Mouse (Mus musculus) left cerebral cortex, adult 11 months (tissue): Measurements from ENCODE around the gene Pla2g3.

Experiments
- DNase-seq: peaks from one replicate; pipeline ENCODE4 v3.0.0; 2022; ENCODE audit warnings: low spot score

Pla2g3 gene

GRCm38 (mm10) chr11:3519756-3520398 is 31.8 kb downstream of the Pla2g3 start:
- DNase-seq, result no peak

DNA sequence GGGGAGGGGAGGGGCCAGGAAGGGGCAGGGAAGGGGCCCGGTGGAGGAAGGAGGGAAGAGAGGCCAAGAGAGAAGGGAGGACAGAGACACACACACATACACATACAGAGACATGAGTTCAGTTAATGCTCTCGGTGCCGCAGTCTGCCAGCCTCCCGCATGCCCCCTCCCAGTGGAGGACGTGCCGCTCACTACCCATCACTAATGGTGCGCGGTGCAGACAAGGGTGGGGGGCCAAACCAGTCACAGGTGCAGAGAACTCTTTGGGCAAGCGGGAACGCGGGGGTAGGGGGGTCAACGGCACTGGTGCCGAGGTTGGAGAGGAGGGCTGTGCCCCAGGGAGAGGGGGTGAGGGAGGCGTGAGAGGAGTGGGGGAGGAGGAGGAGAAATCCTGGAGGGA is 32.8 kb downstream of the Pla2g3 start:
- no peak for DNase-seq

GRCm38 (mm10) chr11:3521339-3522224 is 33.5 kb downstream of the Pla2g3 start:
- DNase-seq, result no peak

DNA sequence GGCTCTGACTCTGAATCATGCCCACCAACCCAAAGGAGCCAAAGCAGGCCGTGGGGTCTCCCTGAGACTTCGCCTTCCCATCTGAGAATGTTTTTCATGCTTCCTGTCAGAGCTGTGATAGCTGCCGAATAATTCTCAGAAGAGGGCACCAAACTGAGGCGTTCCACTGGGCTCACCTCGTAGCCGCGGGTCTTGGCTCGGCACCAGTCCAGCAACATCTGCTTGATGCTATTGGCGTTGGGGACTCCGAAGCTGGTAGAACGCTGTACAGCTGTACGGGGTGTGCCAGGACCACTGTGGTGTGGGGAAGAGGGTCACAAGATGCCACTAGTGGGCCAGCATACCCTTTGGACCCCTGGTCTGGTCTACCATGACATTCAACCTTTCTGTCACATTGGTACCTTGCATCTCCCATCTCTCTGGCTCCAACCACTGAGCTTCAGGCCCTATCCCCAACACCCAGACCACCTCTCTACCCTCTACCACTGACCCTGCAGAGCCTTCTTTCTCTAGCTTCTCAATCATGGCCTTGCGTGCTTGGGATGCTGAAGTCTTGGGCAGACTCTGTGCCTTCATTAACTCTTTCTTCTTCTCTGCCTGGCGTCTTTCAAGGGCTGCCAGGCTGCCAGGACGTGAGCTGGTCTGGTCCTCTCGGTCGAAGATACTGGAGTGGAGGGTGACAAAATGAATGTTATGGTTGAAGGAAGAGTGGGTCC is 34.4 kb downstream of the Pla2g3 start:
- no peak for DNase-seq

DNA sequence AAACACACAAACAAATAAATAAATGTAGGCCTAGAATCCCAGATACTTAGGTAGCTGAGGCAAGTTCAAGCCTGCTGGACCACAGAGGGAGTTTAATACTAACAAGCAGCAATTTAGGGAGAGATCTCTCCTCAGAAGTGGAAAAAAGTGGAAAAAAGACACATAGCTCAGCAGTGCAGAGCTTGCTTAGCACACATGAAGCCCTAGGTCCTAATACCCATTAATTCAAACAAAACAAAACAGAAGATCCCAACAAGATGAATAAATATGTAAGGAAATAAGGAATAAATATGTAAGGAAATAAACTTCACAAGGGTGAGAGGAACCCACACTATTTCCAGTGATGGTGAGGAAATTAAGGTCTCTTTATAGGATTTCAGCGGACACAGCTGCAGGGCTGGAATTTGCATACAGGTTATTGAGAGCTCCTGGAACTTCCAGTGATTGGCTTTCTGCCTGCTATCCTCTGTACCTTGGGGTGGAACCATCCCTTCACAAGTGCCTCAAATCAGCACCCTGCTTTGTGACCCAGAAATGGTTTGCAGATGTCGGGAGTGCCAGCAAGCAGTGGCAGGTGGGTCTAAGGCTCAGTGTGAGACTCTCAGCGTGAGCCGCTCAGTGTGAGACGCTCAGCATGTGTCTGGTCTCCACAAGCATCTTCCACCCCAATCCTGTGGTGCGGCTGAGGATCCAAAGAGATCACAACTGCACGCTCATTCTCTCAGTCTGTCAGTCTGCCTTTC is 35.9 kb downstream of the Pla2g3 start:
- no peak for DNase-seq

GRCm38 (mm10) chr11:3525560-3525959 is 37.5 kb downstream of the Pla2g3 start:
- no peak for DNase-seq

DNA sequence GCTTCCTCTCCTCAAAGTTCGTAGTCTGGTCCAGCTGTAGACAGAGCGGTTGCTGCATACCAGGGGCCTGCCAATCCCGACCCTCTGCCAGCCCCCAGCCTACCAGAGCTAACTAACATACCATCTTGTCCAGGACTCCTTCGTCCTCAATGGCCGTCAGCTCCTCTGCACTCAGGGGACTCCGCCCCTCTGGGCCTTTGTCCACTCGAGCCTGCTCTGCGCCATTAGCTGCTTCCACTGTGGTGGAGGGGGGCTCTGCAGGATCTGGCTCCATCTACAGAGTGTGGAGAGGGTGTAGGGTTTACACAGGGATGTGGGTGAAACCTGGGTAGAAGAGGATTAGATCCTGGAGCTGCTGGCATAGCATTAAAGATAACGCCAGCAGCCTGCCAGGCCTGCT is 38.1 kb downstream of the Pla2g3 start:
- no peak for DNase-seq

GRCm38 (mm10) chr11:3526979-3527738 is 39.1 kb downstream of the Pla2g3 start:
- no peak for DNase-seq

DNA sequence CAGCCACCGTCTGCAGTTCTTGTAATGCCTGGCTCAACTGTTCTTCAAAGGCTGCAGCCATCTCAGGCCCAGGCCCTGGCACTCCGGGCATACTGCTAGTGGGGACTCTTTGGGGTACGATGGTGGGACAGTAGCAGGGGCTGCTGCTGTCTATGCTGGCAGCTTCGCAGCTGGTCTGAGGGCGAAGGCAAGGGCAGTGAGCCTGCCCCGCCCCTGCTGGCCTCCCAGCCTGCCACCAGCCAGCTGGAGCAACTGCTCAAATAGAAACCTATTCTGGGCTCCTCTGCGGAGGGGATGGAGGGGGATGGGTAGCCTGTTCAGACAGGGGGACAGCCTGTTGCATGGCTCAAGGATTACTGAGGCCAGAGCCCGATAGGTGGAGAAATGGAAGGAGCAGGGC is 39.7 kb downstream of the Pla2g3 start:
- no peak for DNase-seq

GRCm38 (mm10) chr11:3528208-3528607 is 40.1 kb downstream of the Pla2g3 start:
- no peak for DNase-seq

DNA sequence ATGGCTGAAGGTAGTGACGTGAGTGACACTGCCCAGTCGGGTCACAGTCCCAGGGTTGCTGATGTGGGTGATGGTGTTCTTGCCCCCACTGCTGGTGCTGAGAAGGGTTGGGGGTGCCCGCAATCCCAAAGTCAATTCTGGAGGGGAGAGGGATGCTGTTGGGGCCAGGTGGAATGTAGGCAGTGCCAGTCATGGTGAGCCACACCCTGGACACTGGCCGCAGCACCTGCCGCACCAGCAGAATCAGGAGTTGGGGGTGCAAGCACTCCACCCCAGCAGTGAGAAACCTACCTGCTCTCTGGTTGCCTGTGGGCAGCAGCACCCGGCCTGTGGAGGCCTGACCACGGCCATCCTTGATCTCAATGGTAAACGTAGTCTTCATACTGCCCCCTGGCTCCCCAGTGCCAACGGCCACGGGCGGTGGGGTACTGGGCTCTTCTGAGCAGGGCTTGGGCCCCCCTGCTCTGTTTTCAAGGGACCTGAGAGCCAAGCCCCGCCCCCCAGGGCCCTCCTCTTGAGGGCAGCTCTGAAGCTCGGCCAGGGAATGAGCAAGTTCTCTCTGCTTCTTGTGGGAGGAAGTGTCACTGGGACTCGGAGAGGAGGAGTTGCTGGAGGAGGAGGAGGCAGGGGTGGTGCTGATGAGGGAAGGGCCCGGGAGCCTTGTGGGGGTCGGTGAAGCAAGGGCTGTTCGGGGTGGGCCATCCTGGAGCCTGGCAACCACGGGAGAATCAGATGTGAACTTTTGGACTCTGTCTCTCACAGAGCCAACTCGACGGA is 41.6 kb downstream of the Pla2g3 start:
- no peak for DNase-seq

GRCm38 (mm10) chr11:3530731-3531130 is 42.6 kb downstream of the Pla2g3 start:
- no peak for DNase-seq

GRCm38 (mm10) chr11:3531634-3532033 is 43.5 kb downstream of the Pla2g3 start:
- no peak for DNase-seq

DNA sequence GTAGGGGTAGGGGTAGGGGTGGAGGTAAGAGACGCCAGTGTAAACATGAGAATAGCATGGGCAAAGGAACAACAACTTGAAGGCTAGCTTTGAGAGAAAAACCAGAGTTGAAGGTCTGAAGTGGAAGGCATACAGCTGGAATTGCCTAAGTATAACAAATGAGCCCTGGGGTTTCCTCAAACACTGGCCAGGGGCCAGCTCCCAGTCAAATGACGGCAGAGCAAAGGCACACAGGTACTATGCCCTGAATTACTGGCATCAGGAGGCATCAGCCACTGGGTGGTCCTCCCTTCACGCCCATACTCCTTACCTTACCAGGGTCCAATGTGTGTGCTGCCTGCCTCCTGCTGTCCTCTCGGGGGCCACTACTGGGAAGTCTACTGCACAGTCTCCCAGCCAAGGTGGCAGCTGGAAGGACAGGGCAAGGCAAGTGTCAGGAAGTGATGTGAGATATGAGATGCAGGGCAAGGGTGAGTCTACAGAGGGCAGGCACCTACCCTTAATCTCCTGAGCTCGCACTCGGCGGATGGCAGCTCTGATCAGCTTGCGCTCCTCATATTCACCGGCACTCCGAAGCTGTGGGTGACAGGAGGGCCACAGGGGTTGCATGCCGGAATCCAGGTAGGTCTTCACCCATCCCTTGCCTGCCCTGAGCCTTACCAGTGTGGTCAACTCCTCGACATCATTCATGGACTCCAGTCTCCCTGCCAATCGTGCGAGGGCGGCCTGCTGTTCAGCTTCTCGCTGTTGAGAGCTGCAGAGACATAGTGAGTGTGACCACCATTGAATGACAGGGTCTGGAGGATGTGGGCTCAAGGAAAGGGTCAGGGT is 44.2 kb downstream of the Pla2g3 start:
- no peak for DNase-seq

DNA sequence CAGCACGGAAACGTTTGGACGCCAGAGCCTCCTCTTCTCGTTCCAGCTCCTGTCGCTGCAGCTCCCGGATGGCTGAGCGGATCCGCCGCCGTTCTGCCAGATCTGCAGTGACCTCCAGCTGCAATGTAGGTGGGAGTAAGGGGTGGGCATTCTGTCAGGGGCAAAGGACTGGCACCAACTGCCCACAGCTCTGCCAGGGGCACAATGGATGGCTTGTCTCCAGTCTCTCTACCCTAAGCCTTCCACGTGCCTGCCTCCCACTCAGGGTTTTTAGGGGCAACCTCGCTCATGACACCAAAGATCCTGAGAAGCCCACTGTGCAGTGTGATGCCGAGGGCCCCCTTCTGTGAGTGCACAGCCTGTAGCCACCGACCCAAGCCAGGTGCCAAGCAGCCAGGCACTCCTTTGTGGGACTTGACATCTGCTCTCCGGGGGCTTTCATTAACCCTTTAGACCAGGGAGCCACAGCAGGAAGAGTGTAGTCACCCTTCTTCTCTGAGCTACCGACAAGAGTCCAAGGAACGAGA is 45.4 kb downstream of the Pla2g3 start:
- DNase-seq, result no peak

- peak; percentile 44 for DNase-seq
Observed at GRCm38 (mm10) chr11:3534956-3535355, 46.9 kb downstream of the Pla2g3 start.

GRCm38 (mm10) chr11:3535406-3535986 is 47.4 kb downstream of the Pla2g3 start:
- peak; percentile 84 for DNase-seq

- no peak for DNase-seq
Observed at GRCm38 (mm10) chr11:3536082-3536481, 48.0 kb downstream of the Pla2g3 start.

DNA sequence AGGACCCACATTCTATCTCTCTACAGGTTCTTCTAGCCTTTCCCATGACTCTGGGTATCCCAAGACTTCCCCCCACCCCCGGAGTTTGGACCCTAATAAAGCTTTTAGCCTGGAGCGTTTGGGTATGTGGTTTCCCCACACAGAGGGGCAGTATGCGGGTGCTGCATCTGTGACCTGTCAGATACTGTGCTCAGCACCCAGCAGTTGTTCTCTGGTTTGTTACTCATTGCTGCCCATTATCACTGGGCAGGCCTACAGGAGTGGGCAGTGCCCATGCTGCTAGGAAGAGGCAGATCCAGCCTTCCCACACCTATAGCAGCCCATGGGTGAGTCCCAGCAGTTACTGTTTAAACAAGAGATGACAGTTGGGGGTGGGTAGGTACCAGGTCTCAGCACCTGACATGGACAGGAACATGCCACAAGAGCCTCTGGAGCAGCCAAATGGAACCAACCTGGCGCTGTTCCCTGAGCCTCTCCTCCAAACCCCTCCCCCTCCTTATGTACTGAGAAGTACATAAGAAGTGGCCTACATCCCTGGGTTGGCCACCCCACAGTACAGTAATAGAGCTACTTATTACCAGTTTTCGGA is 48.8 kb downstream of the Pla2g3 start:
- no peak for DNase-seq
